Mouse (Mus musculus) ES-Bruce4 (cell line): ENCODE data around the gene Prss23. TPM values are rescaled to one million over a fixed set of nuclear protein-coding genes. Genes with fewer than 3 reads are reported as not detected.

ENCODE experiments used
- H3K27ac ChIP-seq: 2 replicates; pipeline ENCODE4 v1.5.1; 2012; ENCODE audit warnings: low read length, inconsistent platforms; ENCODE audit not compliant: insufficient read depth
- H3K27me3 ChIP-seq: 2 replicates; pipeline ENCODE4 v1.6.1; 2012; ENCODE audit warnings: mild to moderate bottlenecking, low read length, inconsistent platforms; ENCODE audit not compliant: control insufficient read depth, poor library complexity, insufficient read depth, severe bottlenecking
- H3K36me3 ChIP-seq: 2 replicates; pipeline ENCODE4 v1.6.1; 2012; ENCODE audit warnings: inconsistent platforms, mild to moderate bottlenecking, low read length, moderate library complexity; ENCODE audit not compliant: control insufficient read depth, poor library complexity, insufficient read depth, severe bottlenecking
- H3K4me1 ChIP-seq: one replicate; pipeline ENCODE4 v1.8.1; 2011; ENCODE audit warnings: low read length; ENCODE audit not compliant: control insufficient read depth, insufficient read depth
- H3K4me3 ChIP-seq: 2 replicates; pipeline ENCODE4 v1.5.1; 2011; ENCODE audit warnings: low read depth, mild to moderate bottlenecking, low read length
- H3K9ac ChIP-seq: 2 replicates; pipeline ENCODE4 v1.6.1; 2012; ENCODE audit warnings: low read depth, mild to moderate bottlenecking, inconsistent platforms; ENCODE audit not compliant: poor library complexity, severe bottlenecking
- H3K9me3 ChIP-seq: replicated peaks from 2 replicates; pipeline ENCODE4 v1.6.1; 2012; ENCODE audit warnings: mild to moderate bottlenecking, low read length, inconsistent platforms; ENCODE audit not compliant: control insufficient read depth, poor library complexity, insufficient read depth, severe bottlenecking
- CTCF ChIP-seq: IDR thresholded peaks from one replicate; pipeline ENCODE4 v1.8.1; 2011; ENCODE audit warnings: low read depth, low read length
- EP300 ChIP-seq: IDR thresholded peaks from 2 replicates; pipeline ENCODE4 v1.6.1; 2011; ENCODE audit warnings: low read depth, low read length; ENCODE audit not compliant: insufficient read depth
- POLR2A ChIP-seq: IDR thresholded peaks from one replicate; pipeline ENCODE4 v1.8.1; 2011; ENCODE audit warnings: low read length; ENCODE audit not compliant: insufficient read depth
- polyA plus RNA-seq: library from polyadenylated mRNA; stranded (reverse); fragments of >200 nt; gene quantifications from 2 replicates; pipeline ENCODE4 v1.2.4, GENCODE M21; 2011; ENCODE audit warnings: low read depth; ENCODE audit not compliant: missing spikeins, insufficient read depth, insufficient read length

Gene Prss23
- polyA plus RNA-seq, 1 experiment = 51.3 TPM

DNA sequence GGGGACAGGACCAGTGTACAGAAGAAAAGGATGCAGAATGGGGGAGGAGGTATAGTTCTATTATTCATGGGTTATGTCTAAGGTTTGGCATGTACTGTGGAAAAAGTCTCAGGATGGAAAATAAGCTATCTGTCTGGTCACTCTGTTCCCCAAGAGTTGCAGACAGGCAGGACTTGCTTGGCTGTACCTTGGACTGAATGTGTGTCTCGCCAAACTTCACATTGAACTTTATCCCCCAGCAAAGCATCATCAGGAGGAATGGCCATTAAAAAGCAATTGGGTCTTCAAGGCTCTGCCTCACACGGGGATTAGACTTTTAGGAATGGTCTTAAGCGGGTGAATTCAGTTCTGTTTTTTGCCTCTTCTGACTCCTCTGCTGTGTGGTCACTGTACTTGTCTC is 63.7 kb downstream of the Prss23 start:
- Histone ChIP-seq H3K4me3 (no peak overlapping the region), H3K9ac (no peak overlapping the region), H3K36me3 (no peaks in the 10 kb centered on the region), H3K27me3 (no peaks in the 10 kb centered on the region), H3K27ac (no peak overlapping the region), H3K9me3 (no peaks in the 10 kb centered on the region), H3K4me1 (no peaks in the 10 kb centered on the region)
- TF ChIP-seq POLR2A (no peak), EP300 (no peak), CTCF (no peak)

DNA sequence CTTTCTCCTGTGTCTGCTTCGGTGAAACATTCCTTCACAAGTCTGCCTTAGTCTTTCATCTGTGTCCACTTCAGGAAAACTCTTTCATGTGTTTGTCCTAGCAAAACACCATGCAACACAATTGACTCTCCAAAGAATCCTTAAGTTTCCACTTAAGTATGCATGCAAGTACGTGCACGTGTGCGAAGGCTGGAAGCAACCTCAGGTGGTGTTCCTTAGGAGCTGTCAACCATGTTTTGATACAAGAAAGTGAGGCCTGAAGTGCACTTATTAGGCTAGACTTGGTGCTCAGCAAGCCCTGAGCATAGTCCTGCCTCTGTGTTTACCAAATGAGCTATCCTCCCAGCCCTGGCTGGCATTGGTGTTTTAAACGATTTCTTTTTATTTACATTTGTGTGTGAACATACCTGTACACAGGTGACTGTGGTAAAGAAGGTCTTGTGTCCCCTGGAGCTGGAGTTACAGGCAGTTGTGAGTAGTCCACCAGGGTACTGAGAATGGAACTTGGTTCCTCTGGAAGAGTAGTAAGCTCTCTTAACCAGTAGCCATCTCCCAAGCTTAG is 64.3 kb downstream of the Prss23 start:
- no peak overlapping the region for H3K4me3 ChIP-seq
- TF ChIP-seq CTCF (no peak), POLR2A (no peak), EP300 (no peak)
- H3K9me3 ChIP-seq = no peaks in the 10 kb centered on the region
- no peak overlapping the region for H3K9ac ChIP-seq
- H3K4me1 ChIP-seq = no peaks in the 10 kb centered on the region
- no peaks in the 10 kb centered on the region for H3K36me3 ChIP-seq
- H3K27me3 ChIP-seq = no peaks in the 10 kb centered on the region
- no peak overlapping the region for H3K27ac ChIP-seq

DNA sequence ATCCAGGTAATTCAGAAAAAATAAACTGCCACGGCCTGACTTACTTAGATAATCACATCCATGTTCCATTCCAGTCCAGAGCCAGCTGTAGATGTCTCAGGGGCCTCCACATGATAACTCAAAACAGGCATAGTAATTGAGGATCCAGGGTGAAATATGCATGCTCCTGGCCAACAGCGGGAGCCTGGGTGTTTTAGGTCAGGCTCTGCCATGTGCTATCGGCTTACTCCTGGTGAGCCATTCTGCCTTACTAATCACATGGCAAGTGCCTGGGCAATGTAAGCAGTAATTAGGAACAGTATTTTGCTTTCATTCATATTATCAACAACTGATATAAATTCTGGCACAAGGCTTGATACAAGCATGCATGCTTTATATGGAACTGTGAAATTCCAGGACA is 65.6 kb downstream of the Prss23 start:
- no peaks in the 10 kb centered on the region for H3K9me3 ChIP-seq
- H3K36me3 ChIP-seq = no peaks in the 10 kb centered on the region
- H3K4me3 ChIP-seq = no peak overlapping the region
- H3K27me3 ChIP-seq = no peaks in the 10 kb centered on the region
- H3K4me1 ChIP-seq = no peaks in the 10 kb centered on the region
- H3K9ac ChIP-seq = no peak overlapping the region
- TF ChIP-seq EP300 (no peak), CTCF (no peak), POLR2A (no peak)
- H3K27ac ChIP-seq = no peak overlapping the region

DNA sequence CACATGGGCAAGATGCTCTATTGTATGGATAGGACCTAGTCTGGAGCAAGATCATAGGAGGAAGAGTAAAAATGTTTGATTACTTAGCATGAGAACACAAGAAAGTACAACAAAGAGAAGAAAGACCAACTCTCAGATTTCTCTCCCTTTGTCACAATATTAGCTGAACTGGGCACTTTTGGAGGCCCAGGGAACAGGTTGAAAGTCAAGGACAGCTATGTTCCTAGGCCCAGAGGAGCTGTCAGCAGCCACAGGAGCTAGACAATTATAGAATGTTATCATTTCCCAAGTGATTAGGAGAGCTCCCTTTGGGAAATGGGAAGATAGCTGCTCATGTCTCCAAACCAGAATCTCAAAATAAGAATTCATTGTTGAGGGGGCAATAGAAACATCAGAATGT is 66.1 kb downstream of the Prss23 start:
- no peak for TF ChIP-seq POLR2A
- no peak for TF ChIP-seq EP300
- no peak for TF ChIP-seq CTCF
- H3K27ac ChIP-seq = no peak overlapping the region
- H3K4me1 ChIP-seq = no peaks in the 10 kb centered on the region
- H3K9ac ChIP-seq = no peak overlapping the region
- H3K36me3 ChIP-seq = no peaks in the 10 kb centered on the region
- H3K9me3 ChIP-seq = no peaks in the 10 kb centered on the region
- no peak overlapping the region for H3K4me3 ChIP-seq
- no peaks in the 10 kb centered on the region for H3K27me3 ChIP-seq

DNA sequence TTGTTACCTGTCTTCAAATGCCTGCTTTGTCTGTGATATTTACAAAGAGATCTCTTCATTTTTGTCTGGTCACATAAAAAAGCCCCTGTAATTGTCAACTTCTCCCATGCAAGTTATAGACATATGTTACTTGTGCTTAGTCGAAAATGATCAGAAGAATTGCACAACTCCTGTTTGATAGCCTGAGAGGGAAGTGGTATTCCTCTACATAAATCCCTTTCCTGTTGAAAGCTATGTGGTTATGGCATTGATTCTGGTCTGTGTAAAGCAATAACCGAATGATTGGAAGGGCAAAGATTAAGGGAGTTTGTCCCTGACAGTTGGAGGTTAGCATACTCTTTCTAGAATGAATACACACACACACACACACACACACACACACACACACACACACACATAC is 67.3 kb downstream of the Prss23 start:
- H3K9ac ChIP-seq = no peak overlapping the region
- H3K27me3 ChIP-seq = no peaks in the 10 kb centered on the region
- no peaks in the 10 kb centered on the region for H3K36me3 ChIP-seq
- H3K4me1 ChIP-seq = no peaks in the 10 kb centered on the region
- no peak overlapping the region for H3K27ac ChIP-seq
- no peak overlapping the region for H3K4me3 ChIP-seq
- TF ChIP-seq POLR2A = no peak
- TF ChIP-seq CTCF = no peak
- TF ChIP-seq EP300 = no peak
- no peaks in the 10 kb centered on the region for H3K9me3 ChIP-seq

Other genes starting within 250 kb of the Prss23 start
- gene Tmem135, start 123.0 kb downstream of the Prss23 start, polyA plus RNA-seq = 25.7 and 27.3 TPM in 2 replicates
- gene Fzd4, start 122.8 kb downstream of the Prss23 start, polyA plus RNA-seq = 0.97 and 1.1 TPM in 2 replicates
- gene Me3, start 105.2 kb upstream of the Prss23 start, polyA plus RNA-seq = 1.6 and 2.0 TPM in 2 replicates